Mouse (Mus musculus) erythroblast, embryonic 14.5 days (primary cell): ENCODE data around the gene 1700088E04Rik. TPM values are rescaled to one million over a fixed set of nuclear protein-coding genes. Genes with fewer than 3 reads are reported as not detected.

ENCODE experiments used
- H3K27me3 ChIP-seq: 2 replicates; pipeline ENCODE4 v1.6.1; 2012; ENCODE audit warnings: inconsistent platforms; ENCODE audit not compliant: control insufficient read depth
- H3K36me3 ChIP-seq: 2 replicates; pipeline ENCODE4 v1.6.1; 2012; ENCODE audit warnings: mild to moderate bottlenecking, inconsistent platforms; ENCODE audit not compliant: control insufficient read depth
- H3K4me1 ChIP-seq: 2 replicates; pipeline ENCODE4 v1.6.1; 2012; ENCODE audit warnings: inconsistent platforms; ENCODE audit not compliant: control insufficient read depth
- H3K4me3 ChIP-seq: replicated peaks from 2 replicates; pipeline ENCODE3; 2012; ENCODE audit warnings: moderate library complexity, mild to moderate bottlenecking, inconsistent platforms
- H3K9me3 ChIP-seq: 2 replicates; pipeline ENCODE4 v1.6.1; 2012; ENCODE audit warnings: low read length, inconsistent platforms, mixed read lengths; ENCODE audit not compliant: control insufficient read depth
- GATA1 ChIP-seq: IDR thresholded peaks from 2 replicates; pipeline ENCODE4 v1.6.1; 2012; ENCODE audit warnings: low read length, inconsistent platforms, mixed read lengths
- TAL1 ChIP-seq: IDR thresholded peaks from 3 replicates; pipeline ENCODE4 v1.6.1; 2012; ENCODE audit warnings: low read length, inconsistent platforms, mixed read lengths
- polyA plus RNA-seq: library from polyadenylated mRNA; stranded (reverse); fragments of >175 nt; gene quantifications from 2 replicates; pipeline ENCODE4 v1.2.3, GENCODE M21; 2012

Gene 1700088E04Rik
- polyA plus RNA-seq, 1 experiment: not detected

DNA sequence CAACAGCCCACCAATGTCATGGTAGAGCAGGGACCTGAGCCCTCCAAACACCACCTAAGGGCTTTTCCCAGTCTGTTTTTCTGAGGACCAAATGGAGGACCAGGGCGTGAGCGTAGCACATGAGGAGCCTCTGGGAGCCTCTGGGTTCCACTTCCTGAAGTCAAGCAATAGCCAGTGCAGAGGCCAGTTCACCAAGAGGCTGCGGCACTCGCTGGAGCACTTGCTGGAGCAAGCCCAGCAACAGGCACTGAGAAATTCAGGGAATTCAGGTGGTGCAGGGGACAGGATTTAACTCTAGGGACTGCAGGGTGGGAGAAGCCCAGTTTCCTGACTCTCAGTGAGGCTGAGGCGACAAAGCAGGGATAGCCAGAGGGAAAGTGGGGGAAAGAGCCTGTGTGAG is 42.8 kb downstream of the 1700088E04Rik start:
- TF ChIP-seq TAL1 (no peak), GATA1 (no peak)
- H3K27me3 ChIP-seq: no peaks in the 10 kb centered on the region; the same call in 1 of the 2 replicates
- no peak overlapping the region for H3K4me3 ChIP-seq
- H3K36me3 ChIP-seq: peaks cover 36% of the 10 kb centered on the region
- H3K4me1 ChIP-seq: peaks cover 17% of the 10 kb centered on the region
- H3K9me3 ChIP-seq: no peaks in the 10 kb centered on the region

DNA sequence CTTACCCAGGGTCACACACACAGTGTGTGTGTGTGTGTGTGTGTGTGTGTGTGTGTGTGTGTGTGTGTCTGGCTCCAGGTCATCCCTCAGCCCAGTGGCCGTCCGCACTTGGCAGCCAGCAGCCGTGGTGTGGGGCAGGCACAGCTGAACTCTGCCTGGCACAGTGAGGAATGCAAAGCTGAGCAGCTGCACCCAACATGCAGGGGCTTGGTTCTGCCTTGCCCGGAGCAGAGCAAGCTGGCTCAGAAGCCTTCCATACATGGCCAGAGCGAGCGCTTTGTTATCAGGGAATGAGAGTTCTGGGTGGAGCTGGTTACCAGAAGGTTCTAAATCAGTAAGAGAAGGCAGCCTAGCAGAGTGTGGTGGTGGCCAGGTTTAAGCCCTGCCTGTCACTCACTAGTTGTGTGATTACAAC is 43.4 kb downstream of the 1700088E04Rik start:
- Histone ChIP-seq H3K36me3 (peaks cover 42% of the 10 kb centered on the region), H3K9me3 (no peaks in the 10 kb centered on the region), H3K4me1 (peaks cover 17% of the 10 kb centered on the region), H3K4me3 (no peak overlapping the region), H3K27me3 (no peaks in the 10 kb centered on the region; the same call in 1 of the 2 replicates)
- TF ChIP-seq TAL1 (no peak), GATA1 (no peak)

DNA sequence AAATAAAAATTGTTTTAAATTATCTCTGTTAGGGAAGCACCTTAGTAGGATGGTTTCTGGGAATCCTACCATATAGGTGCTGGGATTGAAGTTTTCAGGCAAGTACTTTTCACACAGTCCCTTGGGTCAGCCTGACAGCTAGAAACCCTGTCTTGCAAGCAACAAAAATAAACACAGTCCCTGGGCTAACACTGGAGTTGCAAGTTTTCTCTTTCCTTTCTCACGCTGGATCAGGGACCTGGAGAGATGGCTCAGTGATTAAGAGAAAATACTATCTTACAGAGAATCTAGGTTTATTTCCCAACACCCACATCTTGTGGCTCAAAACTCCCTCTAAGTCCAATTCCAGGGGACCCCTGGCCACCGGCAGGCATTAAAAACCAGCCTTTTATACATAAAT is 43.9 kb downstream of the 1700088E04Rik start:
- TF ChIP-seq GATA1 (no peak), TAL1 (no peak)
- H3K4me1 ChIP-seq: peaks cover 17% of the 10 kb centered on the region
- H3K27me3 ChIP-seq: no peaks in the 10 kb centered on the region; the same call in 1 of the 2 replicates
- no peak overlapping the region for H3K4me3 ChIP-seq
- H3K36me3 ChIP-seq: peaks cover 47% of the 10 kb centered on the region
- H3K9me3 ChIP-seq: no peaks in the 10 kb centered on the region

DNA sequence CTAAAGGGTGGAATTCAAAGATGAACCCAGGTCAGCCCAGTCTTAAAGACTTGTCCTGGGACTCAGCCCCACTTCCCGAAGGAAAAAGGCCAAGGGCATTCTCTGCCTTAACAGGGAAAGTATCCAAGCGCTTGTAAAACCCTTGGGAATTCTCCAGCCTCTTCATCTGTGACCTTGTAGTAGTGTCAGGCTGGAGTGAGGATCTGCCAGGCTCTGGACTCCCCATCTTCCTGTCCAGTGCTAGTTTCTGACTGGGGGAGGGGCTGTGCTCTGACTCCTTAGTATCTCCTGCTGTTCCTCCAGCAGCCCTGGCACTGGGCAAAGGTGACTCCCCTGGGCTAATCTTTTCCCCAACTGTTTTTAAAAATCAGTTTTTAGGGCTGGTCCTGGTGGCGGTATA is 44.5 kb downstream of the 1700088E04Rik start:
- no peak overlapping the region for H3K4me3 ChIP-seq
- TF ChIP-seq GATA1: no peak
- H3K9me3 ChIP-seq: no peaks in the 10 kb centered on the region
- peaks cover 17% of the 10 kb centered on the region for H3K4me1 ChIP-seq
- H3K27me3 ChIP-seq: no peaks in the 10 kb centered on the region; the same call in 1 of the 2 replicates
- H3K36me3 ChIP-seq: peaks cover 52% of the 10 kb centered on the region

DNA sequence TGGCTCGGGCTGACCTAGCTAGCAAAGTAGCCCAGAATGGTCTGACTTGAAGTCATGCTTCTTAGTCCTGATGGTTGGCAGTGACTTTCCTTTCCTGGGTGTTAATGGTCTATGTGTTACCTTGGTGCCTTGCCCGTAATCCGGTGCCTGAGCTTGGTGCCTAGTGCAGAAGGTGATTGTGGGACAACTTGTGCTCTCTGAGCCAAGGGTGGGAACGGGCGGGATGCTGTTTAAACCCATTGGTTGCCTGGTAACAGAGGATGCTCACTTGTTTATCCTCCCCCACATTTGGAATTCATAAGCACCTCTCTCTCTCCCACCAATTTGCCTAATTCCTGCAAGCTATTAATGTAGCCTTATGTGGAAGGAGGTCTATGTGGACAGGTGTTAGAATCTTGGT is 45.6 kb downstream of the 1700088E04Rik start:
- peaks cover 17% of the 10 kb centered on the region for H3K4me1 ChIP-seq
- no peak overlapping the region for H3K4me3 ChIP-seq
- no peaks in the 10 kb centered on the region for H3K9me3 ChIP-seq
- peaks cover 63% of the 10 kb centered on the region for H3K36me3 ChIP-seq
- TF ChIP-seq TAL1: no peak
- TF ChIP-seq GATA1: no peak
- H3K27me3 ChIP-seq: no peaks in the 10 kb centered on the region; the same call in 1 of the 2 replicates

DNA sequence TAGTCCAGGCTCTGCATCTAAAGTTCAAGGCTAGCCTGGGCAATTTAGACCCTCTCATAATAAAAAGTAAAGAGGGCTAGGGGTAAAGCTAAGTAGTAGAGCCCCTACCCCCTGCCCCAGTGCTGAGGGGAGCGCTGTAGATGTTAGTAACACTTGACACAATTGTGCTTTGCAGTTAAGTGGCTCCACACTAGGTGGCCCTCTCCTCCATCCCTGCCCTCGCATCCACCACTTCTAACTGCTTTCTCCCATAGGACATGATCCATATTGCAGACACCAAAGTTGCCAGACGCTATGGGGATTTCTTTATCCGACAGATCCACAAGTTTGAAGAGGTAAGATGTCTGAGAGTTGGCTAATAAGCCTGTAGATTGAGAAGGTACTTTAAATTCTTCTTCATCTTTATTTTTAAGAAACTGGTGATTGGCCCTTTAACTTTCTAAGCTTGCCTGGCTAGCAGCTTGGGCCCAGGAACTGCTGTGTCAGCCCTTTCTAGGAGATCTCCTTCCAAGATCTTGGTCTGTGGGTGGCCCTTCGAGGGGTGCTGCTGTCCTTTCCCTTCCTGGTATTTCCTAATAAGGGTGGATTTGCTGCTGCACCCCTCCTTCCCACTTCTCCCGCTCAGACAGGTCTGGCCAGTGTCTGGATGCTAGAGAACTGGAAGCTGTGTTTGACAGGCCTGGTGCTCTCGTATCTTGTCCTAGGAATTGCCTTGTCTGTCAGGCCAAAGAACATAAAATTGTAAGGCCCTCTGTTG is 47.8 kb downstream of the 1700088E04Rik start:
- TF ChIP-seq TAL1 (no peak), GATA1 (no peak)
- H3K4me3 ChIP-seq: no peak overlapping the region
- H3K36me3 ChIP-seq: peaks cover 85% of the 10 kb centered on the region
- no peaks in the 10 kb centered on the region for H3K27me3 ChIP-seq
- H3K4me1 ChIP-seq: peaks cover 14% of the 10 kb centered on the region
- no peaks in the 10 kb centered on the region for H3K9me3 ChIP-seq

DNA sequence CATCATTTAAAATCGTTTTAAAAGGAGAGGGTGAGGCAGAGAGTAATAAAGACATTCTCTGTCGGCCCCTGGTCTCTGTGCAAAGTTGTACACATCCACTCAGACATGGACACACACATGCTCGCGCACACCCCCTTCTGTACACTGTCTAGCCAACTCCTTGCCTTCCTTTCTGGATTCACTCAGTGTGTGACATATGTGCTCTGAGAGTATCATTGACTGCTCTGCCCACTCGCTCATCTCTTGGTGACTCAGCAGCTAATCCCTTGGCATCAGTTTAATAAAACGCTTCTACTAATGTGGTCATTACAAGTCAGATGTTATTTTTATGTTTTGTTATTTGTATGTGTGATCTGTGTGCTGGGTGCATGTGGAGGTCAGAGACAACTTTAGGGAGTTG is 48.8 kb downstream of the 1700088E04Rik start:
- Histone ChIP-seq H3K9me3 (no peaks in the 10 kb centered on the region), H3K27me3 (no peaks in the 10 kb centered on the region), H3K4me3 (no peak overlapping the region), H3K36me3 (peaks cover 89% of the 10 kb centered on the region), H3K4me1 (peaks cover 6% of the 10 kb centered on the region)
- TF ChIP-seq GATA1 (no peak), TAL1 (no peak)

DNA sequence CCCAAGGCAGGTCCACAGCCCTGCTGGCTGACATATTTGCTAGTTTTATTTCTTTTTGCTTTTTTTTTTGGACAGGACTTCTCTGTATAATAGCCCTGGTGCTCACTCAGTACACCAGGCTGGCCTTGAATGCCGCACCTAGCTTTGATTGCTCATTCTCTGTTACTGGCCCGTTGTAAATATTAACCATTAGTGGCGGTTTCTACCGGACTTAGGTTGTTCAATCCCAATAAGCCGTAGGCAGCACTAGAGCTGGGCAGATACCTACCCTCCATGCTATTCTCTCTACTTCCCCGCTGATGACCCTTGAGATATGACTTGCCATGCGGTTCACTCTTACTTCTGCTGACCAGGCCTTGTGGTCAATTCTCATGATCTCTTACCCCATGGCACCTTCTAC is 61.5 kb downstream of the 1700088E04Rik start:
- TF ChIP-seq TAL1 (no peak), GATA1 (no peak)
- Histone ChIP-seq H3K4me3 (no peak overlapping the region), H3K27me3 (no peaks in the 10 kb centered on the region), H3K4me1 (peaks cover 24% of the 10 kb centered on the region), H3K36me3 (peaks cover 85% of the 10 kb centered on the region), H3K9me3 (no peaks in the 10 kb centered on the region)

Other genes starting within 250 kb of the 1700088E04Rik start
- 0.04 TPM in 1 of 2 replicates, not detected in the other for gene Gm49510, start 241.6 kb downstream of the 1700088E04Rik start, polyA plus RNA-seq
- gene Sh3bp1, start 241.5 kb downstream of the 1700088E04Rik start, polyA plus RNA-seq: 13.6 and 16.2 TPM in 2 replicates
- gene Pdxp, start 227.3 kb downstream of the 1700088E04Rik start, polyA plus RNA-seq: 2.1 and 3.0 TPM in 2 replicates
- gene Lgals1, start 214.5 kb downstream of the 1700088E04Rik start, polyA plus RNA-seq: 121 and 168 TPM in 2 replicates
- gene Nol12, start 206.3 kb downstream of the 1700088E04Rik start, polyA plus RNA-seq: 3.9 and 5.4 TPM in 2 replicates
- 19.1 and 20.3 TPM in 2 replicates for gene Triobp, start 193.5 kb downstream of the 1700088E04Rik start, polyA plus RNA-seq
- 15.5 and 19.5 TPM in 2 replicates for gene H1f0, start 112.8 kb downstream of the 1700088E04Rik start, polyA plus RNA-seq
- 0.06 TPM in 1 of 2 replicates, not detected in the other for gene Galr3, start 99.4 kb downstream of the 1700088E04Rik start, polyA plus RNA-seq
- gene Ankrd54, start 78.4 kb downstream of the 1700088E04Rik start, polyA plus RNA-seq: 13.6 and 25.2 TPM in 2 replicates
- 1.8 and 3.6 TPM in 2 replicates for gene Eif3l, start 66.1 kb downstream of the 1700088E04Rik start, polyA plus RNA-seq
- 0.05 and 0.09 TPM in 2 replicates for gene Micall1, start 32.4 kb downstream of the 1700088E04Rik start, polyA plus RNA-seq
- gene Polr2f, start 244 bp downstream of the 1700088E04Rik start, polyA plus RNA-seq: 13.8 and 15.3 TPM in 2 replicates
- not detected in 2 replicates for gene Sox10, start 24.0 kb upstream of the 1700088E04Rik start, polyA plus RNA-seq
- 0.76 and 0.91 TPM in 2 replicates for gene Pick1, start 87.9 kb upstream of the 1700088E04Rik start, polyA plus RNA-seq
- gene Gm49486, start 88.1 kb upstream of the 1700088E04Rik start, polyA plus RNA-seq: not detected in 2 replicates
- not detected in 2 replicates for gene Slc16a8, start 113.5 kb upstream of the 1700088E04Rik start, polyA plus RNA-seq
- not detected in 2 replicates for gene Baiap2l2, start 144.3 kb upstream of the 1700088E04Rik start, polyA plus RNA-seq
- 2.6 and 2.7 TPM in 2 replicates for gene Pla2g6, start 187.1 kb upstream of the 1700088E04Rik start, polyA plus RNA-seq
- 0.30 and 0.55 TPM in 2 replicates for gene Maff, start 205.4 kb upstream of the 1700088E04Rik start, polyA plus RNA-seq